Mouse (Mus musculus) left cerebral cortex, adult 8-10 months (tissue): ENCODE data around the gene Csmd2. TPM values are rescaled to one million over a fixed set of nuclear protein-coding genes. Genes with fewer than 3 reads are reported as not detected.
A peak's percentile ranks its signal among the peaks of the same experiment; 100 is the strongest.
"Not testable (repeated sequence)": the region's sequence is repeated elsewhere in the genome, so short reads cannot be mapped to it uniquely, and the experiment has no call there.

Source experiments
- DNase-seq, 2 experiments: peaks; one replicate each; pipeline ENCODE4 v3.0.0; 2022; ENCODE audit warnings: low spot score in 2 of 2
- total RNA-seq, 4 experiments: library from RNA; stranded (reverse); gene quantifications; 2 replicates each; pipeline ENCODE4 v1.2.4; 2022

The Csmd2 gene
- total RNA-seq, 4 experiments from 2014 or later = 42.5 to 52.4 (median 47.7) TPM

GRCm38 (mm10) chr4:128483891-128484290 lies 496.2 kb downstream of the Csmd2 start:
- no peak for DNase-seq

GRCm38 (mm10) chr4:128484679-128485078 lies 497.0 kb downstream of the Csmd2 start:
- DNase-seq = no peak

GRCm38 (mm10) chr4:128489521-128490100 lies 502.0 kb downstream of the Csmd2 start:
- DNase-seq = peak in 1 of 2 experiments; percentile 54

GRCm38 (mm10) chr4:128492055-128492454 lies 504.4 kb downstream of the Csmd2 start:
- DNase-seq = no peak

GRCm38 (mm10) chr4:128499980-128500379 lies 512.3 kb downstream of the Csmd2 start:
- no peak for DNase-seq

GRCm38 (mm10) chr4:128506878-128507277 lies 519.2 kb downstream of the Csmd2 start:
- no peak for DNase-seq

GRCm38 (mm10) chr4:128509885-128510284 lies 522.2 kb downstream of the Csmd2 start:
- DNase-seq = peak in 1 of 2 experiments; percentile 29

GRCm38 (mm10) chr4:128514496-128514895 lies 526.8 kb downstream of the Csmd2 start:
- no peak for DNase-seq

GRCm38 (mm10) chr4:128521276-128521675 lies 533.6 kb downstream of the Csmd2 start:
- DNase-seq = no peak

- no peak for DNase-seq
Measured at GRCm38 (mm10) chr4:128543378-128543777, 555.7 kb downstream of the Csmd2 start.

GRCm38 (mm10) chr4:128543956-128544486 lies 556.4 kb downstream of the Csmd2 start:
- not testable (repeated sequence) for DNase-seq

GRCm38 (mm10) chr4:128550756-128551155 lies 563.1 kb downstream of the Csmd2 start:
- no peak for DNase-seq

GRCm38 (mm10) chr4:128554198-128554597 lies 566.5 kb downstream of the Csmd2 start:
- DNase-seq = no peak

- no peak for DNase-seq
Measured at GRCm38 (mm10) chr4:128560327-128560726, 572.7 kb downstream of the Csmd2 start.

GRCm38 (mm10) chr4:128575811-128576210 lies 588.2 kb downstream of the Csmd2 start:
- DNase-seq = no peak

GRCm38 (mm10) chr4:128579182-128579581 lies 591.5 kb downstream of the Csmd2 start:
- DNase-seq = no peak

- no peak for DNase-seq
Measured at GRCm38 (mm10) chr4:128593286-128593685, 605.6 kb downstream of the Csmd2 start.

GRCm38 (mm10) chr4:128594062-128594461 lies 606.4 kb downstream of the Csmd2 start:
- DNase-seq = no peak

GRCm38 (mm10) chr4:128597801-128598560 lies 610.3 kb downstream of the Csmd2 start:
- no peak for DNase-seq

- DNase-seq = no peak
Measured at GRCm38 (mm10) chr4:128606586-128606985, 618.9 kb downstream of the Csmd2 start.

- DNase-seq = peak in 1 of 2 experiments; percentile 38
Measured at GRCm38 (mm10) chr4:128607661-128608060, 620.0 kb downstream of the Csmd2 start.

- peak in 1 of 2 experiments; percentile 22 for DNase-seq
Measured at GRCm38 (mm10) chr4:128609276-128609924, 621.7 kb downstream of the Csmd2 start.
